Mouse (Mus musculus): ENCODE measurements around the gene Rrm1.

GRCm38 (mm10) chr7:102422036-102422435 lies 19.5 kb upstream of the Rrm1 start:
- TF ChIP-seq CTCF (IDR thresholded peaks at IDR 0.05; ENCODE audit: borderline replicate concordance, extremely low read depth, insufficient read depth, insufficient read length) (no peak), POLR2A (IDR thresholded peaks at IDR 0.05; ENCODE audit: borderline replicate concordance, extremely low read depth, insufficient read depth, insufficient read length, poor library complexity, severe bottlenecking) (no peak)
